Mouse (Mus musculus): ENCODE results near the gene Kcnab2. TPM values are rescaled to one million over a fixed set of nuclear protein-coding genes. Genes with fewer than 3 reads are reported as not detected.

Kcnab2 gene
- total and polyA plus RNA-seq, 3 experiments = 82.9 to 118 TPM; not detected in 1

DNA sequence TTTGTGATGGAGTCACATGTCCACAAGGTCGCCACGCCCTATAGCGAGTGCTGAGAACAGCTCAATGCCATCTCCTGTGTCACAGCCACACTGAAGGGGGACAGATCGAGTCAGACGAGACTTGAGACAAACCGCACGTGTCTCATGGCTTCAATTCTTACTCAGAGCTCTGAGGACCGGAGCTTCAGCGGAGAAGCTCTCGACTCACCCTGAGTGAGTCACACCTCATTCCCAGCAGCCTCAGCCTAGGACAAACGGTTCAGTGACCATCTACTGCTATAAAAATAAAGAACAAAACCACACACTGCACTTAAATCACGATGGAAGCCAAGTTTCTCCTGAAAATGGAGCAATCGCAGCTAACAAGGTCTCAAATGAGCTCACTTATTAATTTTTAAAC is 66.7 kb downstream of the Kcnab2 start:
- TF ChIP-seq ZC3H11A (IDR thresholded peaks at IDR 0.05; ENCODE audit: low read depth, low read length) (no peak), JUND (IDR thresholded peaks at IDR 0.05; ENCODE audit: low read depth, low read length) (no peak), E2F4 (IDR thresholded peaks at IDR 0.05; ENCODE audit: borderline replicate concordance, low read depth, low read length) (no peak), ETS1 (IDR thresholded peaks at IDR 0.05; ENCODE audit: low read depth, low read length) (no peak), ZKSCAN1 (IDR thresholded peaks at IDR 0.05; ENCODE audit: low read depth, low read length) (no peak), MAX (IDR thresholded peaks at IDR 0.05; ENCODE audit: low read length) (no peak), CTCF (IDR thresholded peaks at IDR 0.05 in 2 of 3, conservative IDR thresholded peaks at IDR 0.05 in 1 of 3; ENCODE audit: control insufficient read depth in 1 of 3, insufficient read depth in 1 of 3, low read depth in 2 of 3, low read length in 3 of 3, poor library complexity in 1 of 3, severe bottlenecking in 1 of 3) (no peak), USF2 (IDR thresholded peaks at IDR 0.05; ENCODE audit: borderline replicate concordance in 1 of 2, insufficient read depth in 1 of 2, low read depth in 1 of 2, low read length in 2 of 2) (no peak), CHD2 (IDR thresholded peaks at IDR 0.05; ENCODE audit: low read length) (no peak), BHLHE40 (IDR thresholded peaks at IDR 0.05; ENCODE audit: borderline replicate concordance, low read depth, low read length) (no peak), POLR2A (IDR thresholded peaks at IDR 0.05; ENCODE audit: control insufficient read depth in 1 of 2, insufficient read depth in 1 of 2, low read depth in 1 of 2, low read length in 2 of 2, poor library complexity in 1 of 2) (no peak), KAT2A (conservative IDR thresholded peaks at IDR 0.05; ENCODE audit: low read depth, low read length) (no peak)
- Histone ChIP-seq H3K4me1 (ENCODE audit: control insufficient read depth in 1 of 2, insufficient read depth in 2 of 2, low read length in 2 of 2) (no peaks in the 10 kb centered on the region), H3K27me3 (ENCODE audit: control insufficient read depth in 1 of 2, insufficient read depth in 2 of 2, low read length in 2 of 2) (no peaks in the 10 kb centered on the region), H3K79me2 (ENCODE audit: control insufficient read depth, insufficient read depth, low read length, poor library complexity) (0 out of 2 replicates have a peak, but pooled peaks cover 2% of the 10 kb centered on the region), H3K4me3 (ENCODE audit: control insufficient read depth in 1 of 2, insufficient read depth in 1 of 2, low read depth in 2 of 2, low read length in 2 of 2) (no peak overlapping the region), H3K9me3 (replicated peaks; ENCODE audit: insufficient read depth, low read length) (no peaks in the 10 kb centered on the region), H3K36me3 (ENCODE audit: control insufficient read depth in 1 of 2, insufficient read depth in 2 of 2, low read length in 2 of 2) (peaks cover 0 to 4% of the 10 kb centered on the region in 2 experiments; a peak in 2 of 4 replicates), H3K9ac (ENCODE audit: control insufficient read depth, low read depth, low read length, poor library complexity, severe bottlenecking) (no peak overlapping the region), H3K27ac (ENCODE audit: control insufficient read depth, low read depth, low read length) (no peak overlapping the region)
- no peak for DNase-seq (ENCODE audit: low read depth, low spot score)

DNA sequence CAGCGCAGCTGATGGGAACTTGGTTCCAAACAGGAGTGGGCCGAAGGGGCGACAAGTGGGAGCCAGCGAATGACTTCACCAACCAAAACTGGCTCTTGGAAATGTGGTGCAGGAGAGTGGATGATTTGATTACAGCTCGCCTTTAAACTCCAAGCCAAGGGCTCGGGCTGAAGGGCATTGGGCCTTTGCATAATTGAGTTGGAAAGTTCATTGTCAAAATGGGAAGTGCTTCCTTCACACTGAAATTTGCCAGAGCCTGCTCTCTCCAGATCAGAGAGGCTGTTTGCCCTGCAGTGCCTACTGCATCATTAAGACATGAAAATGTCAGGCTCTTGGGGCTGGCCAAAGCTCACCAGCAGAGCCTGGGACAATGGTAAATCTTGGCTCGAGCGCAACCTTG is 71.1 kb downstream of the Kcnab2 start:
- peaks cover 0 to 2% of the 10 kb centered on the region in 2 experiments; a peak in 2 of 4 replicates for H3K36me3 ChIP-seq (ENCODE audit: control insufficient read depth in 1 of 2, insufficient read depth in 2 of 2, low read length in 2 of 2)
- no peaks in the 10 kb centered on the region for H3K4me1 ChIP-seq (ENCODE audit: control insufficient read depth in 1 of 2, insufficient read depth in 2 of 2, low read length in 2 of 2)
- TF ChIP-seq JUND (IDR thresholded peaks at IDR 0.05; ENCODE audit: low read depth, low read length) = no peak
- no peak for TF ChIP-seq ELF1 (IDR thresholded peaks at IDR 0.05; ENCODE audit: low read depth, low read length)
- no peak for TF ChIP-seq EP300 (IDR thresholded peaks at IDR 0.05; ENCODE audit: low read depth in 1 of 2, low read length in 2 of 2)
- TF ChIP-seq MEF2A (IDR thresholded peaks at IDR 0.05; ENCODE audit: extremely low read depth, insufficient replicate concordance, low read depth, low read length, poor library complexity, severe bottlenecking) = no peak
- TF ChIP-seq TAL1 (IDR thresholded peaks at IDR 0.05; ENCODE audit: low read length) = no peak
- TF ChIP-seq GATA1 (IDR thresholded peaks at IDR 0.05; ENCODE audit: low read depth, low read length) = no peak
- no peak for TF ChIP-seq ETS1 (IDR thresholded peaks at IDR 0.05; ENCODE audit: low read depth, low read length)
- H3K79me2 ChIP-seq (ENCODE audit: control insufficient read depth, insufficient read depth, low read length, poor library complexity) = no peaks in the 10 kb centered on the region
- no peak overlapping the region for H3K9ac ChIP-seq (ENCODE audit: control insufficient read depth, low read depth, low read length, poor library complexity, severe bottlenecking)
- no peaks in the 10 kb centered on the region for H3K27me3 ChIP-seq (ENCODE audit: control insufficient read depth in 1 of 2, insufficient read depth in 2 of 2, low read length in 2 of 2)
- no peak overlapping the region for H3K4me3 ChIP-seq (ENCODE audit: control insufficient read depth in 1 of 2, insufficient read depth in 1 of 2, low read depth in 2 of 2, low read length in 2 of 2)
- DNase-seq (ENCODE audit: low read depth, low spot score) = no peak
- H3K27ac ChIP-seq (ENCODE audit: control insufficient read depth, low read depth, low read length) = no peak overlapping the region
- H3K9me3 ChIP-seq (replicated peaks; ENCODE audit: insufficient read depth, low read length) = no peaks in the 10 kb centered on the region
